Mouse (Mus musculus) kidney, adult 2 months (tissue): Measurements from ENCODE around the gene Clstn1.

Experiments used
- CTCF ChIP-seq: fragments of 200-500 bp; conservative IDR thresholded peaks from 2 replicates; pipeline ENCODE4 v1.5.1; 2011; ENCODE audit warnings: low read depth, mild to moderate bottlenecking, control low read depth, low read length, moderate library complexity, mixed read lengths; ENCODE audit not compliant: insufficient read depth, insufficient read length
- POLR2A ChIP-seq: fragments of 200-500 bp; IDR thresholded peaks from one replicate; pipeline ENCODE4 v1.6.1; 2011; ENCODE audit warnings: low read depth, low read length, control low read depth

DNA sequence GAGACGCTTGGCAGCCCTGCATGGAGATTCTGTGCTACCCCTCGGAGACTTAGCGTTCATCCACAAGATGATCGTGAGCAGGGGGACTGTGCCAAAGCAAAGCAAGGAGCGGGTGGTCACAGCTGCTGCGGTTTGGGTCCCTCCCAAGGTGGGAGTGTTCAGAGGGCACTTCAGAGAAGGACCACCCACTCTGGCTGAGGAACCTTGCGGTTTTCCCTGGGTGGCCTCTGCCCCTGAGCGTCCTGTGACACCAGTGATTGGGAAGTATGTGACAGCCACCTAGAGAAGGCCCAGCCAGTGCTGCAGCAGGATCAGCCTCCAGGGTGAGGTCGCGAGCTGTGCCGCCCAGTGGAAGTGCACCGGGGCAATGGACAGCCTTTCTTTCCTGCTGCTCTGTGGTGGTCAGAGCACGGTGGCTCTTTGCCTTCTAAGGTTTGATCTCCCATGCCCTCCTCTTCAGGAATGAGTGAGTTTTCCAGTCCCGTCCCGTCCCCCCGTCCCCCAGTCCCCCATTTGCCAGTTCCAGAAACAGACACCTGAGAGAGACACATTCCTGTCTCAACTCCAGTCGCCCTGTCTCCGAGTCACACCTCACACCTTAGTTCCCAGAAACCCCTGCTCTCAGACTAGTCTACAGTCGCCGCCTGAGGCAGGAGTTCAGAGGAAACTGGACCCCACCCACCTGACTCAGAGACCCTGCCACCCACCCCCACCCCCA, 21.5 kb downstream of the Clstn1 start:
- TF ChIP-seq CTCF (no peak), POLR2A (no peak)
